Mouse (Mus musculus): ENCODE results near the gene Gm13289. TPM values are rescaled to one million over a fixed set of nuclear protein-coding genes. Genes with fewer than 3 reads are reported as not detected.

The Gm13289 gene
- polyA plus RNA-seq, 1 experiment from 2014 or later: not detected

Other genes with a start within 250 kb of the Gm13289 start
- gene Ifna15, start 218.7 kb upstream of the Gm13289 start, polyA plus RNA-seq (2016; fragmentation: Nextera tagmentation; extraction: Ambion mirVana): not detected in 2 replicates
- gene Ifna14, start 205.1 kb upstream of the Gm13289 start, polyA plus RNA-seq (2016; fragmentation: Nextera tagmentation; extraction: Ambion mirVana): not detected in 2 replicates
- not detected in 2 replicates for gene Ifna9, start 184.5 kb upstream of the Gm13289 start, polyA plus RNA-seq (2016; fragmentation: Nextera tagmentation; extraction: Ambion mirVana)
- gene Ifna12, start 173.5 kb upstream of the Gm13289 start, polyA plus RNA-seq (2016; fragmentation: Nextera tagmentation; extraction: Ambion mirVana): not detected in 2 replicates
- not detected in 2 replicates for gene C87499, start 142.5 kb upstream of the Gm13289 start, polyA plus RNA-seq (2016; fragmentation: Nextera tagmentation; extraction: Ambion mirVana)
- not detected in 2 replicates for gene Ifna13, start 132.5 kb upstream of the Gm13289 start, polyA plus RNA-seq (2016; fragmentation: Nextera tagmentation; extraction: Ambion mirVana)
- not detected in 2 replicates for gene Ifna16, start 100.0 kb upstream of the Gm13289 start, polyA plus RNA-seq (2016; fragmentation: Nextera tagmentation; extraction: Ambion mirVana)
- not detected in 2 replicates for gene Ifna2, start 93.0 kb upstream of the Gm13289 start, polyA plus RNA-seq (2016; fragmentation: Nextera tagmentation; extraction: Ambion mirVana)
- gene Ifnab, start 85.6 kb upstream of the Gm13289 start, polyA plus RNA-seq (2016; fragmentation: Nextera tagmentation; extraction: Ambion mirVana): not detected in 2 replicates
- 1.3 and 2.0 TPM in 2 replicates for gene Gm26566, start 55.1 kb upstream of the Gm13289 start, polyA plus RNA-seq (2016; fragmentation: Nextera tagmentation; extraction: Ambion mirVana)
- gene Klhl9, start 54.5 kb upstream of the Gm13289 start, polyA plus RNA-seq (2016; fragmentation: Nextera tagmentation; extraction: Ambion mirVana): 142 and 153 TPM in 2 replicates
- not detected in 2 replicates for gene Gm13271, start 22.1 kb upstream of the Gm13289 start, polyA plus RNA-seq (2016; fragmentation: Nextera tagmentation; extraction: Ambion mirVana)
- gene Gm13283, start 16.8 kb upstream of the Gm13289 start, polyA plus RNA-seq (2016; fragmentation: Nextera tagmentation; extraction: Ambion mirVana): 0.14 and 0.20 TPM in 2 replicates
- not detected in 2 replicates for gene Gm13290, start 3.1 kb upstream of the Gm13289 start, polyA plus RNA-seq (2016; fragmentation: Nextera tagmentation; extraction: Ambion mirVana)
- gene Gm13272, start 2.9 kb downstream of the Gm13289 start, polyA plus RNA-seq (2016; fragmentation: Nextera tagmentation; extraction: Ambion mirVana): 0.31 TPM in 1 of 2 replicates, not detected in the other
- gene Ifnz, start 5.2 kb downstream of the Gm13289 start, polyA plus RNA-seq (2016; fragmentation: Nextera tagmentation; extraction: Ambion mirVana): 0.37 TPM in 1 of 2 replicates, not detected in the other
- not detected in 2 replicates for gene Gm13276, start 8.8 kb downstream of the Gm13289 start, polyA plus RNA-seq (2016; fragmentation: Nextera tagmentation; extraction: Ambion mirVana)
- gene Gm13277, start 11.7 kb downstream of the Gm13289 start, polyA plus RNA-seq (2016; fragmentation: Nextera tagmentation; extraction: Ambion mirVana): not detected in 2 replicates
- gene Gm13278, start 14.6 kb downstream of the Gm13289 start, polyA plus RNA-seq (2016; fragmentation: Nextera tagmentation; extraction: Ambion mirVana): not detected in 2 replicates
- not detected in 2 replicates for gene Gm13275, start 17.6 kb downstream of the Gm13289 start, polyA plus RNA-seq (2016; fragmentation: Nextera tagmentation; extraction: Ambion mirVana)
- not detected in 2 replicates for gene Gm13279, start 20.5 kb downstream of the Gm13289 start, polyA plus RNA-seq (2016; fragmentation: Nextera tagmentation; extraction: Ambion mirVana)
- gene Gm13285, start 22.7 kb downstream of the Gm13289 start, polyA plus RNA-seq (2016; fragmentation: Nextera tagmentation; extraction: Ambion mirVana): 0.83 TPM in 1 of 2 replicates, not detected in the other
- gene Gm13287, start 26.3 kb downstream of the Gm13289 start, polyA plus RNA-seq (2016; fragmentation: Nextera tagmentation; extraction: Ambion mirVana): not detected in 2 replicates
- not detected in 2 replicates for gene Gm13288, start 28.6 kb downstream of the Gm13289 start, polyA plus RNA-seq (2016; fragmentation: Nextera tagmentation; extraction: Ambion mirVana)
- gene Ifna7, start 39.3 kb downstream of the Gm13289 start, polyA plus RNA-seq (2016; fragmentation: Nextera tagmentation; extraction: Ambion mirVana): not detected in 2 replicates
- gene Ifna11, start 43.0 kb downstream of the Gm13289 start, polyA plus RNA-seq (2016; fragmentation: Nextera tagmentation; extraction: Ambion mirVana): not detected in 2 replicates
- gene Ifna6, start 50.5 kb downstream of the Gm13289 start, polyA plus RNA-seq (2016; fragmentation: Nextera tagmentation; extraction: Ambion mirVana): not detected in 2 replicates
- gene Ifna5, start 58.6 kb downstream of the Gm13289 start, polyA plus RNA-seq (2016; fragmentation: Nextera tagmentation; extraction: Ambion mirVana): not detected in 2 replicates
- gene Ifna4, start 64.9 kb downstream of the Gm13289 start, polyA plus RNA-seq (2016; fragmentation: Nextera tagmentation; extraction: Ambion mirVana): not detected in 2 replicates
- not detected in 2 replicates for gene Ifna1, start 73.2 kb downstream of the Gm13289 start, polyA plus RNA-seq (2016; fragmentation: Nextera tagmentation; extraction: Ambion mirVana)
- gene Ifne, start 103.3 kb downstream of the Gm13289 start, polyA plus RNA-seq (2016; fragmentation: Nextera tagmentation; extraction: Ambion mirVana): not detected in 2 replicates